Comparison of ENCODE assay signal across 10 mouse cellular contexts in genomic region chr5:64600392-64600791, GRCm38 (mm10).
DNase-seq lines count a peak whose midpoint lies in the region; ATAC-seq and TF ChIP-seq lines count a peak whose summit lies in the region.
"Had no signal": no experiment of that assay in that cellular context is flagged by ENCODE, and none has a peak within 500 bp of the region (broad histone marks: within the 10 kb centered on the region; RNA-seq: fewer than 3 reads in every experiment).

No protein-coding gene starts in this region.

- H3K9ac ChIP-seq in hindbrain, embryonic 16.5 days (ENCODE audit: low read depth, low read length) = no peak overlapping the region
- peak overlapping the region; percentile 70; the same call in 1 of the 2 replicates for H3K9ac ChIP-seq in CH12.LX (ENCODE audit: insufficient read depth, low read depth)
- no peak overlapping the region for H3K9ac ChIP-seq in embryonic facial prominence, embryonic 13.5 days

- H3K4me2 ChIP-seq in hindbrain, embryonic 16.5 days (ENCODE audit: low read length) = no peak overlapping the region; the same call in 1 of the 2 replicates
- peak overlapping the region; percentile 73 for H3K4me2 ChIP-seq in CH12.LX (ENCODE audit: insufficient read depth, low read depth, poor library complexity, severe bottlenecking)
- H3K4me2 ChIP-seq in embryonic facial prominence, embryonic 13.5 days = peak overlapping the region; percentile 48

- H3K4me3 ChIP-seq in hindbrain, embryonic 10.5 days = no peak overlapping the region
- H3K4me3 ChIP-seq in hindbrain, embryonic 16.5 days (ENCODE audit: low read length) = no peak overlapping the region
- H3K4me3 ChIP-seq in CH12.LX (replicated peaks in 1 of 3; ENCODE audit: low read depth in 2 of 3, low read length in 2 of 3, poor library complexity in 1 of 3) = no peak overlapping the region
- peak overlapping the region; percentile 14 for H3K4me3 ChIP-seq in embryonic facial prominence, embryonic 13.5 days
- H3K4me3 ChIP-seq in limb, embryonic 10.5 days = peak overlapping the region; percentile 22; the same call in 1 of the 2 replicates
- H3K4me3 ChIP-seq: myocyte had no signal

- TF ChIP-seq CTCF in CH12.LX (conservative IDR thresholded peaks at IDR 0.05 in 1 of 2, IDR thresholded peaks at IDR 0.05 in 1 of 2; ENCODE audit: low read depth in 2 of 2, low read length in 2 of 2) = no peak

- peaks cover 66% of the 10 kb centered on the region for H3K4me1 ChIP-seq in hindbrain, embryonic 10.5 days (replicated peaks)
- no peaks in the 10 kb centered on the region for H3K4me1 ChIP-seq in hindbrain, embryonic 16.5 days (ENCODE audit: control insufficient read depth, insufficient read depth, low read depth, low read length)
- H3K4me1 ChIP-seq in CH12.LX (ENCODE audit: control insufficient read depth in 1 of 2, insufficient read depth in 2 of 2) = peaks cover 5 to 22% of the 10 kb centered on the region in 2 experiments
- H3K4me1 ChIP-seq in embryonic facial prominence, embryonic 13.5 days = peaks cover 34% of the 10 kb centered on the region
- peaks cover 65% of the 10 kb centered on the region for H3K4me1 ChIP-seq in limb, embryonic 10.5 days

- no peak for TF ChIP-seq POLR2A in CH12.LX (IDR thresholded peaks at IDR 0.05; ENCODE audit: low read depth, low read length)

- no peaks in the 10 kb centered on the region for H3K27me3 ChIP-seq in hindbrain, embryonic 10.5 days (ENCODE audit: insufficient read depth, poor library complexity, severe bottlenecking)
- H3K27me3 ChIP-seq in hindbrain, embryonic 16.5 days (replicated peaks; ENCODE audit: control insufficient read depth, insufficient read depth, low read length) = no peaks in the 10 kb centered on the region
- H3K27me3 ChIP-seq in CH12.LX (replicated peaks) = no peaks in the 10 kb centered on the region
- H3K27me3 ChIP-seq in embryonic facial prominence, embryonic 13.5 days = no peaks in the 10 kb centered on the region
- no peaks in the 10 kb centered on the region for H3K27me3 ChIP-seq in limb, embryonic 10.5 days (ENCODE audit: low read depth, poor library complexity, severe bottlenecking)

- no peak for DNase-seq in hindbrain, embryonic 10.5 days (ENCODE audit: low spot score)
- no peak for DNase-seq in CH12.LX (ENCODE audit: extremely low read depth)
- DNase-seq in limb, embryonic 10.5 days (ENCODE audit: low spot score) = peak; percentile 48
- DNase-seq in adrenal gland, adult 18-20 months (ENCODE audit: low spot score in 2 of 2) = no peak
- no peak for DNase-seq in cerebellum, adult 18-20 months
- no peak for DNase-seq in urinary bladder, postnatal 25 days (ENCODE audit: low spot score)
- DNase-seq: cerebellum, adult 9-11 months had no signal

- dilution Hi-C loops in CH12.LX (cut with MboI; ENCODE audit: extremely low pct_ligation_motif_present, extremely low pct_unique_long_range_greater_than_20kb, low sequenced_read_pairs) = no loop called here

- no peaks in the 10 kb centered on the region for H3K79me2 ChIP-seq in CH12.LX (replicated peaks; ENCODE audit: control insufficient read depth, extremely low read depth, insufficient read depth, poor library complexity, severe bottlenecking)

- no peaks in the 10 kb centered on the region for H3K36me3 ChIP-seq in hindbrain, embryonic 10.5 days
- H3K36me3 ChIP-seq in hindbrain, embryonic 16.5 days (ENCODE audit: control insufficient read depth, insufficient read depth, low read length) = no peaks in the 10 kb centered on the region
- no peaks in the 10 kb centered on the region for H3K36me3 ChIP-seq in CH12.LX (replicated peaks in 1 of 2; ENCODE audit: control insufficient read depth in 1 of 2, insufficient read depth in 1 of 2, low read length in 1 of 2)
- H3K36me3 ChIP-seq in embryonic facial prominence, embryonic 13.5 days = no peaks in the 10 kb centered on the region
- no peaks in the 10 kb centered on the region for H3K36me3 ChIP-seq in limb, embryonic 10.5 days

- no peak for TF ChIP-seq EP300 in CH12.LX (IDR thresholded peaks at IDR 0.05; ENCODE audit: low read length)

- no peak for ATAC-seq in hindbrain, embryonic 16.5 days
- ATAC-seq in embryonic facial prominence, embryonic 13.5 days (ENCODE audit: insufficient number of reproducible peaks, insufficient read depth, low FRiP score, low TSS enrichment, low read depth) = no peak

- 61% methylated on average over 7 of the region's 7 CpGs for WGBS in hindbrain, embryonic 10.5 days
- WGBS in hindbrain, embryonic 16.5 days = 76% methylated on average over 7 of the region's 7 CpGs
- WGBS in embryonic facial prominence, embryonic 13.5 days = 42% methylated on average over 7 of the region's 7 CpGs
- 40% methylated on average over 7 of the region's 7 CpGs for WGBS in limb, embryonic 10.5 days

- no peaks in the 10 kb centered on the region for H3K9me3 ChIP-seq in hindbrain, embryonic 10.5 days
- no peaks in the 10 kb centered on the region for H3K9me3 ChIP-seq in hindbrain, embryonic 16.5 days (ENCODE audit: control insufficient read depth, low read length)
- H3K9me3 ChIP-seq in CH12.LX (replicated peaks; ENCODE audit: low read length) = no peaks in the 10 kb centered on the region
- H3K9me3 ChIP-seq in embryonic facial prominence, embryonic 13.5 days = no peaks in the 10 kb centered on the region
- no peaks in the 10 kb centered on the region for H3K9me3 ChIP-seq in limb, embryonic 10.5 days (replicated peaks)

- in situ Hi-C loops in CH12.LX (cut with MboI; ENCODE audit: low pct_ligation_motif_present, low pct_unique_long_range_greater_than_20kb, low sequenced_read_pairs) = loop anchor here (25.0 kb wide), 1 partner anchor 88 kb away; no protein-coding TSS in a partner anchor

- peak overlapping the region; percentile 76 for H3K27ac ChIP-seq in hindbrain, embryonic 10.5 days
- no peak overlapping the region for H3K27ac ChIP-seq in hindbrain, embryonic 16.5 days (ENCODE audit: low read depth, low read length)
- no peak overlapping the region for H3K27ac ChIP-seq in CH12.LX (ENCODE audit: insufficient read depth, low read depth)
- peak overlapping the region; percentile 79 for H3K27ac ChIP-seq in embryonic facial prominence, embryonic 13.5 days
- H3K27ac ChIP-seq in limb, embryonic 10.5 days = peak overlapping the region; percentile 83

- TF ChIP-seq RAD21 in CH12.LX (IDR thresholded peaks at IDR 0.05; ENCODE audit: low read depth, low read length) = no peak

TF ChIP-seq in CH12.LX, 34 proteins besides CTCF, POLR2A, EP300 and RAD21:
- TF ChIP-seq JUND (conservative IDR thresholded peaks at IDR 0.05; ENCODE audit: low read depth, low read length) = no peak
- TF ChIP-seq HCFC1 (IDR thresholded peaks at IDR 0.05; ENCODE audit: low read depth, low read length) = no peak
- TF ChIP-seq SIN3A (IDR thresholded peaks at IDR 0.05; ENCODE audit: low read length) = no peak
- no peak for TF ChIP-seq ZNF384 (IDR thresholded peaks at IDR 0.05; ENCODE audit: low read depth, low read length)
- TF ChIP-seq MEF2A (IDR thresholded peaks at IDR 0.05; ENCODE audit: borderline replicate concordance, low read depth, low read length) = no peak
- TF ChIP-seq CHD2 (IDR thresholded peaks at IDR 0.05; ENCODE audit: low read length) = no peak
- TF ChIP-seq MXI1 (IDR thresholded peaks at IDR 0.05; ENCODE audit: low read depth, low read length) = no peak
- no peak for TF ChIP-seq TCF12 (IDR thresholded peaks at IDR 0.05; ENCODE audit: low read depth, low read length)
- no peak for TF ChIP-seq MAZ (IDR thresholded peaks at IDR 0.05; ENCODE audit: low read depth, low read length)
- TF ChIP-seq SMC3 (IDR thresholded peaks at IDR 0.05; ENCODE audit: low read depth, low read length) = no peak
- no peak for TF ChIP-seq JUN (IDR thresholded peaks at IDR 0.05; ENCODE audit: insufficient read depth, low read depth, low read length)
- no peak for TF ChIP-seq NELFE (IDR thresholded peaks at IDR 0.05; ENCODE audit: low read depth, low read length)
- TF ChIP-seq USF2 (conservative IDR thresholded peaks at IDR 0.05; ENCODE audit: low read depth, low read length) = no peak
- TF ChIP-seq MYC (IDR thresholded peaks at IDR 0.05; ENCODE audit: low read depth, low read length) = no peak
- no peak for TF ChIP-seq USF1 (IDR thresholded peaks at IDR 0.05; ENCODE audit: low read depth, low read length)

Comparison
In these comparisons a context has a peak if more than half of its experiments do, and no peak if none do; other contexts are left out.
1. H3K27ac ChIP-seq: peak in hindbrain, embryonic 10.5 days (single experiment), embryonic facial prominence, embryonic 13.5 days (single experiment) and limb, embryonic 10.5 days (single experiment); none in hindbrain, embryonic 16.5 days (single experiment) and CH12.LX (single experiment).
2. H3K4me3 ChIP-seq: peak in embryonic facial prominence, embryonic 13.5 days (single experiment) and limb, embryonic 10.5 days (single experiment); none in hindbrain, embryonic 10.5 days (single experiment), hindbrain, embryonic 16.5 days (single experiment) and CH12.LX (0 of 3).